Mouse (Mus musculus) spleen, adult 2 months (tissue): ENCODE data around the gene Rap1a. TPM values are rescaled to one million over a fixed set of nuclear protein-coding genes. Genes with fewer than 3 reads are reported as not detected.
"Not testable (repeated sequence)": the region's sequence is repeated elsewhere in the genome, so short reads cannot be mapped to it uniquely, and the experiment has no call there.

Experiments used
- DNase-seq, 2 experiments: peaks; one replicate each; pipeline versions ENCODE4 v3.0.0 to v3.0.0-alpha.2; 2012 to 2021; ENCODE audit warnings: low spot score in 2 of 2, low read depth in 1 of 2
- H3K27ac ChIP-seq: fragments of 200-500 bp; 2 replicates; pipeline ENCODE4 v1.5.1; 2012; ENCODE audit warnings: low read length, inconsistent platforms; ENCODE audit not compliant: insufficient read depth
- H3K27me3 ChIP-seq: fragments of 200-500 bp; 2 replicates; pipeline ENCODE4 v1.6.1; 2012; ENCODE audit warnings: mild to moderate bottlenecking, moderate library complexity, low read length, inconsistent platforms; ENCODE audit not compliant: control insufficient read depth, insufficient read depth
- H3K36me3 ChIP-seq: fragments of 200-500 bp; 2 replicates; pipeline ENCODE4 v1.6.1; 2012; ENCODE audit warnings: mild to moderate bottlenecking, low read length, inconsistent platforms; ENCODE audit not compliant: control insufficient read depth, insufficient read depth
- H3K4me1 ChIP-seq: fragments of 200-500 bp; 2 replicates; pipeline ENCODE4 v1.6.1; 2011; ENCODE audit warnings: inconsistent platforms; ENCODE audit not compliant: control insufficient read depth, insufficient read depth, insufficient read length
- H3K4me3 ChIP-seq: fragments of 200-500 bp; 2 replicates; pipeline ENCODE4 v1.5.1; 2011; ENCODE audit warnings: mild to moderate bottlenecking, inconsistent platforms; ENCODE audit not compliant: insufficient read depth, insufficient read length; ENCODE audit errors: extremely low read depth
- CTCF ChIP-seq: fragments of 200-500 bp; IDR thresholded peaks from 2 replicates; pipeline ENCODE4 v1.5.1; 2011; ENCODE audit warnings: mild to moderate bottlenecking, inconsistent platforms; ENCODE audit not compliant: insufficient read depth, insufficient read length, insufficient replicate concordance; ENCODE audit errors: extremely low read depth
- POLR2A ChIP-seq: fragments of 200-500 bp; IDR thresholded peaks from 2 replicates; pipeline ENCODE4 v1.6.1; 2011; ENCODE audit warnings: low read depth, low read length, inconsistent platforms
- WGBS: fragments of 180-500 bp; shearing (Covaris S2); methylation state at CpG from one replicate; pipeline ENCODE4 v1.1.7; 2018; 5-methylcytosine and 5-hydroxymethylcytosine counted together
- polyA plus RNA-seq: library from polyadenylated mRNA; depleted of rRNA; stranded (reverse); fragments of >200 nt; gene quantifications from 2 replicates; pipeline ENCODE4 v1.2.3, GENCODE M21; 2012

The Rap1a gene
- polyA plus RNA-seq, 1 experiment: 8.0 TPM

GRCm38 (mm10) chr3:105704031-105705008 is 96.8 kb downstream of the Rap1a start, which contains the start of gene Inka2:
Gene Inka2 (plus strand): TSS chr3:105704599.
- Histone ChIP-seq H3K4me1 (peaks cover 7% of the 10 kb centered on the region), H3K4me3 (peak within 1 kb of the TSS; percentile 75), H3K27me3 (no peaks in the 10 kb centered on the region), H3K36me3 (no peaks in the 10 kb centered on the region), H3K27ac (peak within 1 kb of the TSS; percentile 54)
- peak in 1 of 2 experiments; percentile 55 for DNase-seq
- 11% methylated on average over 39 of the region's 43 CpGs for WGBS
- no peak for TF ChIP-seq CTCF

GRCm38 (mm10) chr3:105703571-105703970 is 97.6 kb downstream of the Rap1a start:
- Histone ChIP-seq H3K36me3 (no peaks in the 10 kb centered on the region), H3K27ac (no peak overlapping the region), H3K27me3 (no peaks in the 10 kb centered on the region), H3K4me3 (no peak overlapping the region), H3K4me1 (peaks cover 7% of the 10 kb centered on the region)
- no peak for DNase-seq
- no peak for TF ChIP-seq CTCF
- TF ChIP-seq POLR2A: no peak
- WGBS: 91% methylated on average over 6 of the region's 6 CpGs

- 68% methylated on average over 5 of the region's 5 CpGs for WGBS
- no peak overlapping the region for H3K4me3 ChIP-seq
- DNase-seq: no peak
- no peaks in the 10 kb centered on the region for H3K36me3 ChIP-seq
- TF ChIP-seq CTCF (no peak), POLR2A (no peak)
- no peak overlapping the region for H3K27ac ChIP-seq
- no peaks in the 10 kb centered on the region for H3K27me3 ChIP-seq
- H3K4me1 ChIP-seq: peaks cover 7% of the 10 kb centered on the region
Observed at GRCm38 (mm10) chr3:105701399-105701798, 99.7 kb downstream of the Rap1a start.

GRCm38 (mm10) chr3:105700786-105701185 is 100.3 kb downstream of the Rap1a start:
- WGBS: 48% methylated on average over 1 of the region's 1 CpGs
- H3K36me3 ChIP-seq: not testable (repeated sequence)

GRCm38 (mm10) chr3:105699241-105699933 is 101.7 kb downstream of the Rap1a start:
- TF ChIP-seq POLR2A (no peak), CTCF (no peak)
- no peaks in the 10 kb centered on the region for H3K36me3 ChIP-seq
- no peak overlapping the region for H3K27ac ChIP-seq
- peaks cover 2% of the 10 kb centered on the region; the same call in 1 of the 2 replicates for H3K4me1 ChIP-seq
- 84% methylated on average over 3 of the region's 3 CpGs for WGBS
- no peaks in the 10 kb centered on the region for H3K27me3 ChIP-seq
- DNase-seq: no peak
- no peak overlapping the region for H3K4me3 ChIP-seq

More at GRCm38 (mm10) chr3:105700786-105701185, 100.3 kb downstream of the Rap1a start:
- H3K27me3 ChIP-seq, H3K4me3 ChIP-seq, H3K27ac ChIP-seq, DNase-seq, H3K4me1 ChIP-seq: not testable (repeated sequence)

GRCm38 (mm10) chr3:105698311-105698710 is 102.8 kb downstream of the Rap1a start:
- no peaks in the 10 kb centered on the region for H3K27me3 ChIP-seq
- H3K27ac ChIP-seq: no peak overlapping the region
- H3K4me3 ChIP-seq: no peak overlapping the region
- WGBS: 72% methylated on average over 1 of the region's 1 CpGs
- DNase-seq: no peak
- H3K36me3 ChIP-seq: no peaks in the 10 kb centered on the region
- TF ChIP-seq POLR2A: no peak
- no peak for TF ChIP-seq CTCF
- H3K4me1 ChIP-seq: no peaks in the 10 kb centered on the region

- Histone ChIP-seq H3K4me1 (no peaks in the 10 kb centered on the region), H3K4me3 (no peak overlapping the region), H3K36me3 (no peaks in the 10 kb centered on the region), H3K27me3 (no peaks in the 10 kb centered on the region), H3K27ac (no peak overlapping the region)
- TF ChIP-seq POLR2A (no peak), CTCF (no peak)
- DNase-seq: no peak
- WGBS: 75% methylated on average over 5 of the region's 5 CpGs
Observed at GRCm38 (mm10) chr3:105697148-105697441, 104.0 kb downstream of the Rap1a start.
